Mouse (Mus musculus): ENCODE results near the gene Ccndbp1.
A peak's percentile ranks its signal among the peaks of the same experiment; 100 is the strongest.
"Not testable (repeated sequence)": the region's sequence is repeated elsewhere in the genome, so short reads cannot be mapped to it uniquely, and the experiment has no call there.

The Ccndbp1 gene

GRCm38 (mm10) chr2:121007925-121008663, at the start of gene Ccndbp1:
TSS of gene Ccndbp1 (plus strand) at chr2:121008403.
- peak; percentile 89 for DNase-seq (ENCODE audit: low spot score)

- DNase-seq (ENCODE audit: low spot score): no peak
Measured at GRCm38 (mm10) chr2:120959363-120959762, 48.8 kb upstream of the Ccndbp1 start.

- DNase-seq (ENCODE audit: low spot score): no peak
Measured at GRCm38 (mm10) chr2:120959827-120960226, 48.4 kb upstream of the Ccndbp1 start.

GRCm38 (mm10) chr2:120960261-120960660, 47.9 kb upstream of the Ccndbp1 start:
- no peak for DNase-seq (ENCODE audit: low spot score)

GRCm38 (mm10) chr2:120963110-120963509, 45.1 kb upstream of the Ccndbp1 start:
- no peak for DNase-seq (ENCODE audit: low spot score)

GRCm38 (mm10) chr2:120965486-120965885, 42.7 kb upstream of the Ccndbp1 start:
- no peak for DNase-seq (ENCODE audit: low spot score)

GRCm38 (mm10) chr2:120970045-120970539, 38.1 kb upstream of the Ccndbp1 start:
- no peak for DNase-seq (ENCODE audit: low spot score)

GRCm38 (mm10) chr2:120970559-120971080, 37.6 kb upstream of the Ccndbp1 start, which contains the start of gene Ubr1:
TSS of gene Ubr1 (minus strand) at chr2:120970715.
- peak; percentile 82 for DNase-seq (ENCODE audit: low spot score)

- DNase-seq (ENCODE audit: low spot score): no peak
Measured at GRCm38 (mm10) chr2:120971766-120972165, 36.4 kb upstream of the Ccndbp1 start.

- DNase-seq (ENCODE audit: low spot score): not testable (repeated sequence)
Measured at GRCm38 (mm10) chr2:120972257-120972656, 35.9 kb upstream of the Ccndbp1 start.

- DNase-seq (ENCODE audit: low spot score): no peak
Measured at GRCm38 (mm10) chr2:120972964-120973363, 35.2 kb upstream of the Ccndbp1 start.

- DNase-seq (ENCODE audit: low spot score): no peak
Measured at GRCm38 (mm10) chr2:120976308-120976707, 31.9 kb upstream of the Ccndbp1 start.

GRCm38 (mm10) chr2:120976990-120977925, 30.9 kb upstream of the Ccndbp1 start, which contains the start of gene Tmem62:
TSS of gene Tmem62 (plus strand) at chr2:120977017.
- peak; percentile 76 for DNase-seq (ENCODE audit: low spot score)

- DNase-seq (ENCODE audit: low spot score): no peak
Measured at GRCm38 (mm10) chr2:120977926-120978692, 30.1 kb upstream of the Ccndbp1 start.

GRCm38 (mm10) chr2:120978693-120979037, 29.5 kb upstream of the Ccndbp1 start:
- DNase-seq (ENCODE audit: low spot score): no peak

- DNase-seq (ENCODE audit: low spot score): no peak
Measured at GRCm38 (mm10) chr2:120979819-120980218, 28.4 kb upstream of the Ccndbp1 start.

- DNase-seq (ENCODE audit: low spot score): no peak
Measured at GRCm38 (mm10) chr2:120980861-120981260, 27.3 kb upstream of the Ccndbp1 start.

- DNase-seq (ENCODE audit: low spot score): no peak
Measured at GRCm38 (mm10) chr2:120983611-120984010, 24.6 kb upstream of the Ccndbp1 start.

GRCm38 (mm10) chr2:120985241-120985640, 23.0 kb upstream of the Ccndbp1 start:
- no peak for DNase-seq (ENCODE audit: low spot score)

GRCm38 (mm10) chr2:120991196-120991595, 17.0 kb upstream of the Ccndbp1 start:
- DNase-seq (ENCODE audit: low spot score): no peak

GRCm38 (mm10) chr2:120996607-120997006, 11.6 kb upstream of the Ccndbp1 start:
- not testable (repeated sequence) for DNase-seq (ENCODE audit: low spot score)

- no peak for DNase-seq (ENCODE audit: low spot score)
Measured at GRCm38 (mm10) chr2:120998863-120999262, 9.3 kb upstream of the Ccndbp1 start.
